Mouse (Mus musculus): ENCODE results near the gene Gm5767.
A peak's percentile ranks its signal among the peaks of the same experiment; 100 is the strongest.

DNA sequence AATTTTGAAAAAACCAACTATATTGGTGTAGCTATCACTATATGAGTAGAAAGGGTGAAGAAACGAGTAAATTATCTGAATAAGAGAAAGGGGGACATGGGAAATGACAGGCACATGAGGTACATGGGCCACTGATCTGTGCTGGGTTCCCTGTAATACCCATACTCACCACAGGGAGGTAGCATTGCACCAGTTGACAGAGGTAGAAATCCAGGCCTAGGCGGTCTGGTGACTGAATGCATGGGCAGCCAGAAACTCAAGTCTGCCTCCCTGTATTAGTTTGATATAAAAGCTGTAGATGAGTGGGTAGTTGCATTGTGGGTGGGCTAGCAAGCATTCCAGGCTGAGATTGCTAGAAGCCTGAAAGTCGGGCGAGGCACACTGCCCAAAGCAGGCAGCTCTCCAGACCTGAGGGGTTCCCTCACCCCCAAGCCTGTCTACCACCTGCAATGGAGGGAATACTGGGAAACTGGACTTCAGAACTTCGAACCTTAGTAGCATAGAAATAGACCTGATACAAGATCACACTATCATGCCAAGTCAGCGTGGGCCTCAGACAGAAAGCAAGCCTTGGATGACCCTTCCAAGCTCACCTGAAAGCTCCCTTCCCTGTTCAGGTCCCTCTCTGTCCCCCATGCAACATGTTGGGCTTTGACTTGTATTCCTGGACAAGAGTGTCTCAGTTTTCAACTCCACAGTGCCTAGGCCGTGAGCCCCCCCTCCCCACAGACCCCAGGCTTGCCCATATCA is 5.7 kb downstream of the Gm5767 start:
- TF ChIP-seq POLR2A (IDR thresholded peaks at IDR 0.05; ENCODE audit: low read depth, low read length) (no peak), CTCF (conservative IDR thresholded peaks at IDR 0.05; ENCODE audit: insufficient read depth, insufficient read length, low read depth, low read length) (peak; percentile 97)
